9 mouse cellular contexts compared by ENCODE assay signal in genomic region chr5:134221708-134222150, GRCm38 (mm10). TPM values are rescaled to one million over a fixed set of nuclear protein-coding genes. Genes with fewer than 3 reads are reported as not detected.
DNase-seq lines count a peak whose midpoint lies in the region; ATAC-seq lines count a peak whose summit lies in the region.
"Had no signal": no experiment of that assay in that cellular context is flagged by ENCODE, and none has a peak within 500 bp of the region (broad histone marks: within the 10 kb centered on the region; RNA-seq: fewer than 3 reads in every experiment).

No protein-coding gene starts in this region.

- intact Hi-C loops in heart, postnatal 14 days (cut with DNase I), result no loop called here

- H3K4me3 ChIP-seq in heart, embryonic 11.5 days (ENCODE audit: low read depth, low read length), result peak overlapping the region; percentile 35
- peak overlapping the region; percentile 32 for H3K4me3 ChIP-seq in hindbrain, embryonic 12.5 days
- H3K4me3 ChIP-seq in midbrain, embryonic 12.5 days, result peak overlapping the region; percentile 38

- no peak overlapping the region for H3K27ac ChIP-seq in heart, embryonic 11.5 days (ENCODE audit: low read depth, low read length)
- H3K27ac ChIP-seq in hindbrain, embryonic 12.5 days, result no peak overlapping the region
- no peak overlapping the region for H3K27ac ChIP-seq in midbrain, embryonic 12.5 days (replicated peaks)

- WGBS in heart, embryonic 11.5 days (ENCODE audit: insufficient replicate concordance), result 1% methylated on average over 36 of the region's 36 CpGs
- WGBS in hindbrain, embryonic 12.5 days, result 4% methylated on average over 36 of the region's 36 CpGs
- WGBS in midbrain, embryonic 12.5 days, result 1% methylated on average over 36 of the region's 36 CpGs

- no peaks in the 10 kb centered on the region for H3K9me3 ChIP-seq in heart, embryonic 11.5 days (replicated peaks; ENCODE audit: control insufficient read depth, low read length)
- no peaks in the 10 kb centered on the region for H3K9me3 ChIP-seq in hindbrain, embryonic 12.5 days (replicated peaks)
- no peaks in the 10 kb centered on the region for H3K9me3 ChIP-seq in midbrain, embryonic 12.5 days

- ATAC-seq in heart, embryonic 11.5 days (replicated peaks; ENCODE audit: insufficient number of reproducible peaks, low FRiP score, low TSS enrichment), result no peak; the same call in 1 of the 2 replicates
- no peak for ATAC-seq in hindbrain, embryonic 12.5 days (ENCODE audit: low FRiP score)
- ATAC-seq in midbrain, embryonic 12.5 days (ENCODE audit: low FRiP score, low read depth), result no peak
- no peak; the same call in 1 of the 2 replicates for ATAC-seq in megakaryocyte-erythroid progenitor cell, adult 5-6 weeks (replicated peaks; ENCODE audit: low FRiP score, low TSS enrichment, poor library complexity, severe bottlenecking)

- DNase-seq in heart, postnatal 14 days, result no peak
- peak; percentile 40 for DNase-seq in ZHBTc4 (ENCODE audit: low read depth, low spot score)
- no peak for DNase-seq in cerebellum, adult 11-12 months
- no peak for DNase-seq in right cerebral cortex, postnatal 4 days
- DNase-seq: kidney, adult 8-10 months had no signal

- H3K4me1 ChIP-seq in heart, embryonic 11.5 days (ENCODE audit: control insufficient read depth, insufficient read depth, low read length), result peaks cover 5% of the 10 kb centered on the region
- H3K4me1 ChIP-seq in hindbrain, embryonic 12.5 days, result peaks cover 9% of the 10 kb centered on the region
- peaks cover 21% of the 10 kb centered on the region for H3K4me1 ChIP-seq in midbrain, embryonic 12.5 days

- peaks cover 9% of the 10 kb centered on the region for H3K27me3 ChIP-seq in heart, embryonic 11.5 days (ENCODE audit: control insufficient read depth, insufficient read depth, low read length)
- H3K27me3 ChIP-seq in hindbrain, embryonic 12.5 days, result peaks cover 19% of the 10 kb centered on the region
- H3K27me3 ChIP-seq in midbrain, embryonic 12.5 days, result peaks cover 25% of the 10 kb centered on the region

- H3K9ac ChIP-seq in heart, embryonic 11.5 days (ENCODE audit: low read depth, low read length), result peak overlapping the region; percentile 28; the same call in 1 of the 2 replicates
- H3K9ac ChIP-seq in hindbrain, embryonic 12.5 days, result peak overlapping the region; percentile 61
- H3K9ac ChIP-seq in midbrain, embryonic 12.5 days (replicated peaks), result peak overlapping the region; percentile 59

- peak overlapping the region; percentile 68 for H3K4me2 ChIP-seq in heart, embryonic 11.5 days
- peak overlapping the region; percentile 64 for H3K4me2 ChIP-seq in hindbrain, embryonic 12.5 days (replicated peaks)
- H3K4me2 ChIP-seq in midbrain, embryonic 12.5 days (replicated peaks), result peak overlapping the region; percentile 70

- H3K36me3 ChIP-seq in heart, embryonic 11.5 days (ENCODE audit: control insufficient read depth, insufficient read depth, low read length), result peaks cover 3% of the 10 kb centered on the region; the same call in 1 of the 2 replicates
- peaks cover 10% of the 10 kb centered on the region for H3K36me3 ChIP-seq in hindbrain, embryonic 12.5 days
- H3K36me3 ChIP-seq in midbrain, embryonic 12.5 days, result peaks cover 9% of the 10 kb centered on the region

RNA-seq across cellular contexts. Expression of gene Ncf1, which starts 7.7 kb away (rescaled TPM):
- 1.8 and 2.2 TPM in 2 replicates for polyA plus RNA-seq in heart, embryonic 11.5 days (2014; fragmentation: Nextera tagmentation; extraction: Ambion mirVana)
- total RNA-seq in heart, postnatal 14 days (2021), result 1 to 10 TPM; 6.0 to 7.1 TPM
- polyA plus RNA-seq in hindbrain, embryonic 12.5 days (2016; fragmentation: Nextera tagmentation; extraction: Ambion mirVana), result 3.6 and 4.6 TPM in 2 replicates
- 2.2 and 3.1 TPM in 2 replicates for polyA plus RNA-seq in midbrain, embryonic 12.5 days (2016; fragmentation: Nextera tagmentation; extraction: Ambion mirVana)
- 1.7 and 12.8 TPM in 2 replicates for total RNA-seq in megakaryocyte-erythroid progenitor cell, adult 5-6 weeks (2014; fragmentation: Nextera tagmentation)
- 3.3 and 3.9 TPM in 2 replicates for total RNA-seq in megakaryocyte-erythroid progenitor cell, adult 5-6 weeks (2017)

RNA-seq across cellular contexts. Expression of gene Gtf2ird2, which starts 37.9 kb away (rescaled TPM):
- polyA plus RNA-seq in heart, embryonic 11.5 days (2014; fragmentation: Nextera tagmentation; extraction: Ambion mirVana), result 5.3 and 6.5 TPM in 2 replicates
- 1 to 10 TPM; 6.6 to 8.6 TPM for total RNA-seq in heart, postnatal 14 days (2021)
- polyA plus RNA-seq in hindbrain, embryonic 12.5 days (2016; fragmentation: Nextera tagmentation; extraction: Ambion mirVana), result 11.7 and 12.8 TPM in 2 replicates
- polyA plus RNA-seq in midbrain, embryonic 12.5 days (2016; fragmentation: Nextera tagmentation; extraction: Ambion mirVana), result 14.1 TPM in 2 replicates
- total RNA-seq in megakaryocyte-erythroid progenitor cell, adult 5-6 weeks (2014; fragmentation: Nextera tagmentation), result 11.6 and 16.0 TPM in 2 replicates
- 8.6 and 9.0 TPM in 2 replicates for total RNA-seq in megakaryocyte-erythroid progenitor cell, adult 5-6 weeks (2017)

RNA-seq across cellular contexts. Expression of gene Rcc1l, which starts 45.2 kb away (rescaled TPM):
- polyA plus RNA-seq in heart, embryonic 11.5 days (2014; fragmentation: Nextera tagmentation; extraction: Ambion mirVana), result 21.0 and 21.8 TPM in 2 replicates
- 10 to 100 TPM; 25.3 to 25.8 TPM for total RNA-seq in heart, postnatal 14 days (2021)
- 27.4 and 28.0 TPM in 2 replicates for polyA plus RNA-seq in hindbrain, embryonic 12.5 days (2016; fragmentation: Nextera tagmentation; extraction: Ambion mirVana)
- polyA plus RNA-seq in midbrain, embryonic 12.5 days (2016; fragmentation: Nextera tagmentation; extraction: Ambion mirVana), result 25.6 and 29.5 TPM in 2 replicates
- total RNA-seq in megakaryocyte-erythroid progenitor cell, adult 5-6 weeks (2014; fragmentation: Nextera tagmentation), result 28.5 and 44.3 TPM in 2 replicates
- 8.8 and 9.8 TPM in 2 replicates for total RNA-seq in megakaryocyte-erythroid progenitor cell, adult 5-6 weeks (2017)
